Mouse (Mus musculus) midbrain, embryonic 16.5 days (tissue): ENCODE data around the gene Cers5. TPM values are rescaled to one million over a fixed set of nuclear protein-coding genes. Genes with fewer than 3 reads are reported as not detected.
A peak's percentile ranks its signal among the peaks of the same experiment; 100 is the strongest.

Experiments used
- ATAC-seq: fragments of 200-750 bp; cut with Nextera tagmentation; 2 replicates; pipeline ENCODE4 v1.8.0; 2017; ENCODE audit warnings: moderate TSS enrichment
- H3K27ac ChIP-seq: fragments of 300-500 bp; sonication (generic); 2 replicates; pipeline ENCODE4 v1.5.1; 2014; ENCODE audit warnings: mild to moderate bottlenecking, low read length, mixed read lengths
- H3K27me3 ChIP-seq: fragments of 300-500 bp; sonication (generic); 2 replicates; pipeline ENCODE4 v1.6.1; 2014; ENCODE audit warnings: low read depth, low read length, mixed read lengths; ENCODE audit not compliant: control insufficient read depth, insufficient read depth
- H3K36me3 ChIP-seq: fragments of 300-500 bp; sonication (generic); 2 replicates; pipeline ENCODE4 v1.6.1; 2014; ENCODE audit warnings: mild to moderate bottlenecking, low read length, moderate library complexity, mixed read lengths; ENCODE audit not compliant: control insufficient read depth, insufficient read depth
- H3K4me1 ChIP-seq: fragments of 300-500 bp; sonication (generic); 2 replicates; pipeline ENCODE4 v1.6.1; 2014; ENCODE audit warnings: mild to moderate bottlenecking, low read length, mixed read lengths; ENCODE audit not compliant: control insufficient read depth, insufficient read depth
- H3K4me2 ChIP-seq: fragments of 300-500 bp; sonication (generic); 2 replicates; pipeline ENCODE4 v1.6.1; 2014; ENCODE audit warnings: mild to moderate bottlenecking, low read length, mixed read lengths
- H3K4me3 ChIP-seq: fragments of 300-500 bp; sonication (generic); 2 replicates; pipeline ENCODE4 v1.5.1; 2014; ENCODE audit warnings: low read depth, mild to moderate bottlenecking, low read length, moderate library complexity, mixed read lengths
- H3K9ac ChIP-seq: fragments of 300-500 bp; sonication (generic); 2 replicates; pipeline ENCODE4 v1.6.1; 2014; ENCODE audit warnings: low read depth, low read length, mixed read lengths
- H3K9me3 ChIP-seq: fragments of 300-500 bp; sonication (generic); replicated peaks from 2 replicates; pipeline ENCODE4 v1.6.1; 2014; ENCODE audit warnings: mild to moderate bottlenecking, low read length, mixed read lengths; ENCODE audit not compliant: control insufficient read depth, poor library complexity, severe bottlenecking
- WGBS: fragments of 180-500 bp; shearing (Covaris S2); extraction: QIAGEN DNeasy Blood & Tissue Kit; methylation state at CpG from one replicate; pipeline ENCODE4 v1.1.7; 2014; 5-methylcytosine and 5-hydroxymethylcytosine counted together
- polyA plus RNA-seq: library from polyadenylated mRNA; unstranded; fragments of >200 nt; fragmentation: Nextera tagmentation; extraction: Ambion mirVana; gene quantifications from 2 replicates; pipeline ENCODE4 v1.2.1, GENCODE M21; 2015

The Cers5 gene
- polyA plus RNA-seq, 1 experiment from 2014 or later = 79.7 TPM

GRCm38 (mm10) chr15:99796066-99796465 lies 23.4 kb upstream of the Cers5 start:
- no peaks in the 10 kb centered on the region for H3K36me3 ChIP-seq
- H3K4me2 ChIP-seq = no peak overlapping the region
- H3K27ac ChIP-seq = no peak overlapping the region
- WGBS = 88% methylated on average over 3 of the region's 3 CpGs
- no peak overlapping the region for H3K4me3 ChIP-seq
- H3K27me3 ChIP-seq = no peaks in the 10 kb centered on the region
- H3K4me1 ChIP-seq = 0 out of 2 replicates have a peak, but pooled peaks cover 4% of the 10 kb centered on the region
- no peak for ATAC-seq
- no peak overlapping the region for H3K9ac ChIP-seq
- no peaks in the 10 kb centered on the region for H3K9me3 ChIP-seq

- no peaks in the 10 kb centered on the region for H3K27me3 ChIP-seq
- H3K4me1 ChIP-seq = peaks cover 4% of the 10 kb centered on the region; the same call in 1 of the 2 replicates
- H3K4me2 ChIP-seq = no peak overlapping the region
- no peak overlapping the region for H3K27ac ChIP-seq
- H3K4me3 ChIP-seq = no peak overlapping the region
- no peaks in the 10 kb centered on the region for H3K9me3 ChIP-seq
- H3K36me3 ChIP-seq = no peaks in the 10 kb centered on the region
- 87% methylated on average over 16 of the region's 16 CpGs for WGBS
- ATAC-seq = no peak
- H3K9ac ChIP-seq = no peak overlapping the region
Measured at GRCm38 (mm10) chr15:99792221-99792815, 19.6 kb upstream of the Cers5 start.

GRCm38 (mm10) chr15:99791003-99791402 lies 18.3 kb upstream of the Cers5 start:
- Histone ChIP-seq H3K9ac (no peak overlapping the region), H3K27me3 (no peaks in the 10 kb centered on the region), H3K4me1 (no peaks in the 10 kb centered on the region; the same call in 1 of the 2 replicates), H3K9me3 (no peaks in the 10 kb centered on the region), H3K4me3 (no peak overlapping the region), H3K36me3 (no peaks in the 10 kb centered on the region), H3K27ac (no peak overlapping the region), H3K4me2 (no peak overlapping the region)
- ATAC-seq = no peak
- WGBS = 84% methylated on average over 3 of the region's 3 CpGs

GRCm38 (mm10) chr15:99790464-99790863 lies 17.8 kb upstream of the Cers5 start:
- WGBS = 91% methylated on average over 6 of the region's 6 CpGs

GRCm38 (mm10) chr15:99787625-99788120 lies 15.0 kb upstream of the Cers5 start:
- Histone ChIP-seq H3K27me3 (no peaks in the 10 kb centered on the region), H3K9me3 (no peaks in the 10 kb centered on the region), H3K27ac (peak overlapping the region; percentile 33; the same call in 1 of the 2 replicates), H3K4me2 (no peak overlapping the region), H3K4me3 (no peak overlapping the region), H3K4me1 (no peaks in the 10 kb centered on the region; the same call in 1 of the 2 replicates), H3K36me3 (no peaks in the 10 kb centered on the region), H3K9ac (no peak overlapping the region)
- WGBS = 77% methylated on average over 9 of the region's 9 CpGs
- no peak for ATAC-seq

More at GRCm38 (mm10) chr15:99790464-99790863, 17.8 kb upstream of the Cers5 start:
- Histone ChIP-seq H3K9me3 (no peaks in the 10 kb centered on the region), H3K36me3 (no peaks in the 10 kb centered on the region), H3K27ac (no peak overlapping the region), H3K4me3 (no peak overlapping the region), H3K4me2 (no peak overlapping the region), H3K27me3 (no peaks in the 10 kb centered on the region), H3K9ac (no peak overlapping the region), H3K4me1 (no peaks in the 10 kb centered on the region; the same call in 1 of the 2 replicates)
- no peak for ATAC-seq

GRCm38 (mm10) chr15:99778677-99779335 lies 6.1 kb upstream of the Cers5 start:
- Histone ChIP-seq H3K4me2 (no peak overlapping the region), H3K27ac (no peak overlapping the region), H3K4me1 (no peaks in the 10 kb centered on the region), H3K9me3 (no peaks in the 10 kb centered on the region), H3K36me3 (peaks cover 3% of the 10 kb centered on the region; the same call in 1 of the 2 replicates), H3K27me3 (no peaks in the 10 kb centered on the region), H3K9ac (no peak overlapping the region), H3K4me3 (no peak overlapping the region)
- 92% methylated on average over 16 of the region's 16 CpGs for WGBS
- no peak; the same call in 1 of the 2 replicates for ATAC-seq

- no peak overlapping the region for H3K27ac ChIP-seq
- H3K9ac ChIP-seq = no peak overlapping the region
- H3K4me3 ChIP-seq = no peak overlapping the region
- H3K4me1 ChIP-seq = no peaks in the 10 kb centered on the region
- no peak overlapping the region for H3K4me2 ChIP-seq
- ATAC-seq = 0 out of 2 replicates have a peak, but pooled peaks have one; percentile 58
- WGBS = 22% methylated on average over 7 of the region's 7 CpGs
- peaks cover 3% of the 10 kb centered on the region; the same call in 1 of the 2 replicates for H3K36me3 ChIP-seq
- no peaks in the 10 kb centered on the region for H3K9me3 ChIP-seq
- H3K27me3 ChIP-seq = no peaks in the 10 kb centered on the region
Measured at GRCm38 (mm10) chr15:99778148-99778547, 5.5 kb upstream of the Cers5 start.

- 34% methylated on average over 3 of the region's 3 CpGs for WGBS
- Histone ChIP-seq H3K9ac (no peak overlapping the region), H3K4me3 (no peak overlapping the region), H3K4me1 (peaks cover 16% of the 10 kb centered on the region), H3K4me2 (peak overlapping the region; percentile 90; the same call in 1 of the 2 replicates), H3K36me3 (no peaks in the 10 kb centered on the region), H3K9me3 (no peaks in the 10 kb centered on the region), H3K27me3 (no peaks in the 10 kb centered on the region), H3K27ac (no peak overlapping the region)
- ATAC-seq = no peak
Measured at GRCm38 (mm10) chr15:99772925-99773324, 240 bp upstream of the Cers5 start.
